Mouse (Mus musculus) forebrain, embryonic 10.5 days (tissue): Measurements from ENCODE around the gene Amtn. TPM values are rescaled to one million over a fixed set of nuclear protein-coding genes. Genes with fewer than 3 reads are reported as not detected.
"Not testable (repeated sequence)": the region's sequence is repeated elsewhere in the genome, so short reads cannot be mapped to it uniquely, and the experiment has no call there.

Experiments used
- DNase-seq: peaks from one replicate; pipeline ENCODE4 v3.0.0-alpha.2; 2017; ENCODE audit warnings: low spot score; ENCODE audit errors: extremely low spot score
- H3K27ac ChIP-seq: fragments of 300-500 bp; sonication (generic); 2 replicates; pipeline ENCODE4 v1.5.1; 2016; ENCODE audit warnings: mild to moderate bottlenecking
- H3K27me3 ChIP-seq: fragments of 300-500 bp; sonication (generic); 2 replicates; pipeline ENCODE4 v1.6.1; 2016; ENCODE audit warnings: mild to moderate bottlenecking; ENCODE audit not compliant: poor library complexity, severe bottlenecking
- H3K36me3 ChIP-seq: fragments of 300-500 bp; sonication (generic); replicated peaks from 2 replicates; pipeline ENCODE4 v1.6.1; 2016; ENCODE audit warnings: mild to moderate bottlenecking, moderate library complexity
- H3K4me1 ChIP-seq: fragments of 300-500 bp; sonication (generic); 2 replicates; pipeline ENCODE4 v1.6.1; 2016
- H3K4me3 ChIP-seq: fragments of 300-500 bp; sonication (generic); 2 replicates; pipeline ENCODE4 v1.5.1; 2016; ENCODE audit warnings: mild to moderate bottlenecking, moderate library complexity
- H3K9me3 ChIP-seq: fragments of 300-500 bp; sonication (generic); 2 replicates; pipeline ENCODE4 v1.6.1; 2016; ENCODE audit warnings: mild to moderate bottlenecking, moderate library complexity
- WGBS: fragments of 180-500 bp; shearing (Covaris S2); methylation state at CpG from one replicate; pipeline ENCODE4 v1.1.7; 2016; 5-methylcytosine and 5-hydroxymethylcytosine counted together
- polyA plus RNA-seq: library from polyadenylated mRNA; unstranded; fragments of >200 nt; fragmentation: Nextera tagmentation; extraction: Ambion mirVana; gene quantifications from 2 replicates; pipeline ENCODE4 v1.2.1, GENCODE M21; 2016

The Amtn gene
- not detected in 2 replicates for polyA plus RNA-seq

DNA sequence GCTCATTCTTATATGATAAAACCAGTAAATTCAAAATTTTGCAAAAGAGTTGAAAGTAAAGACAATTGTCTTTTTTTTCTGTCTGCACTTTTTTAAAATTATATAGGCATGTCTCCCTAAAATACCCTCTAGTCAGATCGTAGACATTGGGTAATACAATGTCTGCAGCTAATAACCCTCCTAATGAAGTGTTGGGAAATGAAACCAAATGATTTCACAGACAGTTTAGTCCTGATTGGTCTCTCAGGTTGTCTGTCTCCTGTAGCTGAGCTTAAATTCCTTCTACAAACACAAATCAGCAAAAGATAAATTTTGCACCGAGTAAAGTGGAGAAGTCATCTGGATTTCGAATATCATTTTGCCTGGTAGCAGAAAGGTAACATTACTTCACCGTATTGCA, at the start of gene Amtn:
Amtn (plus strand) TSS at position 301 of the 400 bp plus-strand sequence.
- Histone ChIP-seq H3K27ac (no peak within 1 kb of the TSS), H3K9me3 (no peaks in the 10 kb centered on the region), H3K4me1 (no peaks in the 10 kb centered on the region), H3K36me3 (no peaks in the 10 kb centered on the region), H3K27me3 (no peaks in the 10 kb centered on the region), H3K4me3 (no peak within 1 kb of the TSS)
- 91% methylated on average over 4 of the region's 4 CpGs for WGBS
- DNase-seq, result no peak

DNA sequence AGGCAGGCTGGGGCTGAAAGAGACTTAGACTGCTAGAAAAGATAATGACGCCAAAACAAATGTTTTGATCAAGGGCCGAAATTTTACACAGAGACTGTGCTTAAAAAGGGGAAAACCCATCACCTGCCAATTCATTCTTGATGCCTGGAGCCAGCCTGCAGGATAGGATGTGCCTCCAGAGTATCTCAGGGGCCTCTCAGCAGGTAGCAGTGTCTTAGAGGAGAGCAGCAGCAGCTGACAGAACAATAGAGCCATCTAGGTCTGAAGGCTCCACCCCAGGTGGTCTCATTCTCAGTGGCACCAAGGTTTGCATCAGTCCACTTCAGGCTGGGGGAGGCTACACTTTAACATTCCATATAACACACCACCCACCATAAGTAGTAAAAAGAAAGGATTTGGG, 27.4 kb upstream of the Amtn start:
- H3K9me3 ChIP-seq, H3K4me3 ChIP-seq, DNase-seq, H3K27ac ChIP-seq, H3K4me1 ChIP-seq, H3K27me3 ChIP-seq, H3K36me3 ChIP-seq: not testable (repeated sequence)
- WGBS, result 52% methylated on average over 2 of the region's 2 CpGs

- H3K4me3 ChIP-seq, result no peak overlapping the region
- H3K36me3 ChIP-seq, result no peaks in the 10 kb centered on the region
- peak; percentile 23 for DNase-seq
- H3K27ac ChIP-seq, result no peak overlapping the region
- no peaks in the 10 kb centered on the region for H3K4me1 ChIP-seq
- 2% methylated on average over 4 of the region's 5 CpGs for WGBS
- H3K9me3 ChIP-seq, result no peaks in the 10 kb centered on the region
- H3K27me3 ChIP-seq, result no peaks in the 10 kb centered on the region
Measured at GRCm38 (mm10) chr5:88364768-88365167, 11.1 kb upstream of the Amtn start.

DNA sequence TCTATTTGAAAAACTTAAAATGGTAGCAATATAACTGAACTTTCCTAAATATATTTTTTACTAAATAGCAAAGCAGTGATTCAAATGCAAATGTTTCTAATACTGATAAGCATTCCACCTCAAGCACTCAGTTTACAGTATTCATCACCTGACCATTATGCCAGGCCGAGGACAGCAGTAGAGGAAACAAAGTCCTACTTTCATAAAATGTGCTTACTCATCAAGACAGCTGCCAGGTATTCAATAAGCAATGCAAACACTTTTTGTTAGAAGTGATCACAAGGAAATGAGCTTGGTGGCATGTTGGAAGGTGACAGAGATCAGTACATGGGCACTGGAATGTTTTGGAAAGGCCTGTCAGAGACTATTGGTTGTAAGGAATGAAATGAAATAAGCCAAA, 9.0 kb upstream of the Amtn start:
- 82% methylated on average over 1 of the region's 1 CpGs for WGBS
- Histone ChIP-seq H3K36me3 (no peaks in the 10 kb centered on the region), H3K4me1 (no peaks in the 10 kb centered on the region), H3K4me3 (no peak overlapping the region), H3K9me3 (no peaks in the 10 kb centered on the region), H3K27ac (no peak overlapping the region), H3K27me3 (no peaks in the 10 kb centered on the region)
- DNase-seq, result no peak

DNA sequence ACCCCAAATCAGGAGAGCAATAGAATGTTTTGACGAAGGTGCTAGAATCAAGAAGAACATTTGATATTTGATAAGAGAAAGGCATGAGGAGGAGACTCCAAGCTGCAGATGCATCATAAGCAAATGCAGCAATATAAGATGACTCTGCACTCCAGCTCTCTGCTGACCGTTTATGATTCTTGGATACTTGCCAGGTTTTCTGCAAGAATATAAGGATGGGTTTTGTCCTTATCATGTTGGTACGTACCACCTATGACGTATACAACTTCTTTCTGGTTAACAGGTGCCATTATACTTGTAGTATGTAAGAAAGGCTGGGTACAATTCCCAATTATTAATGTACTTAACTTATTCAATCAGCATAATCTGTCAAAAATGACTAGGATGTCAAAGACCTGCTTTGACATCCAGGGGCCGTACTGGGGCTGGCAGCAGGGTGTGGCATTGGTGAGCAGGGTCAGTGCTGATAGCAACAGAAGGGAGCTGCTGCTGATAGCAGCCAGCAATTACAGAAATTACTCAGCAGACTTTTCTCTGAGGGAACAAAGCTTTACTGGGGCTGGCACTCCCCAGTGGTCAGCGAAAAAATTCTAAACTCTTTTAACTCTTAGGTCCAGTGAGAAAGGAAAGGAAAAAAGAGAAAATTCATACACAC, 5.2 kb upstream of the Amtn start:
- WGBS, result 86% methylated on average over 6 of the region's 6 CpGs
- Histone ChIP-seq H3K27me3 (no peaks in the 10 kb centered on the region), H3K4me3 (no peak overlapping the region), H3K27ac (no peak overlapping the region), H3K36me3 (no peaks in the 10 kb centered on the region), H3K9me3 (no peaks in the 10 kb centered on the region), H3K4me1 (no peaks in the 10 kb centered on the region)
- DNase-seq, result no peak

DNA sequence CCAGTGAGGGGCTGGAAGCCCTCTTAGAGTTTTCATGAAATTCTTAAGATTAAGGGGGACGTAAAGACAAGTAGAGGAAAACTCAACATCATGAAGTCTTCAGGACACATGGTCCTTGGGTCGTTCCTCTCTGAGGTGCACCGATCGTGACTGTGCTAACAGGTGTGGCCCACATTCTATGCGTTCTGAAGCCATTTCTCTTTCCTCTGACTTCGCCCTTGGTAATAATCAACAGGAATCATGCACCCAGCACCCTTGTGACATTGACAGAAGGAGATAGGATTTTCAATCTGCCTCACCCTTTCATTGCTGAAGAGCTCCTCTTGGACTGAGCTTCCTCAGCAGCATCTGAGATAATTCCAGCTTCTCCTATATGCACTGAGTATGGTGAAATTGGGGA, 3.3 kb upstream of the Amtn start:
- WGBS, result 86% methylated on average over 6 of the region's 6 CpGs
- no peak for DNase-seq
- H3K27me3 ChIP-seq, result no peaks in the 10 kb centered on the region
- no peak overlapping the region for H3K27ac ChIP-seq
- no peaks in the 10 kb centered on the region for H3K36me3 ChIP-seq
- H3K4me1 ChIP-seq, result no peaks in the 10 kb centered on the region
- no peak overlapping the region for H3K4me3 ChIP-seq
- no peaks in the 10 kb centered on the region for H3K9me3 ChIP-seq

DNA sequence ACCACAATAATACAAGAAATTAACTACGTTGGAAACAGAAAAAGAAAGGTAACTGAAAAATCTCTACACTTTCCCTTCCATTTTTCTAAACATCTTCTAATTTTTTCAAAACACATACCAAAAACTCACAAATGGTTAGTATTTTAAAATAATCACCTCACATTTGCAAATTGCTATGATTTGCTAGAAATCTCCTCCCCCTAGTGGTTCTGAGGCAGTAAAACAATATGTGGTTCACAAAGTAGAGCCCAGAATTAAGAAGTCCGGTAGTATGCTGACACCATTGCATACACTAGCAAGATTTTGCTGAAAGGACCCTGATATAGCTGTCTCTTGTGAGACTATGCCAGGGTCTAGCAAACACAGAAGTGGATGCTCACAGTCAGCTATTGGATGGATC, 16.1 kb downstream of the Amtn start:
- not testable (repeated sequence) for DNase-seq, H3K36me3 ChIP-seq, H3K27ac ChIP-seq, H3K4me3 ChIP-seq, H3K4me1 ChIP-seq, H3K9me3 ChIP-seq, H3K27me3 ChIP-seq
- 86% methylated on average over 2 of the region's 2 CpGs for WGBS

DNA sequence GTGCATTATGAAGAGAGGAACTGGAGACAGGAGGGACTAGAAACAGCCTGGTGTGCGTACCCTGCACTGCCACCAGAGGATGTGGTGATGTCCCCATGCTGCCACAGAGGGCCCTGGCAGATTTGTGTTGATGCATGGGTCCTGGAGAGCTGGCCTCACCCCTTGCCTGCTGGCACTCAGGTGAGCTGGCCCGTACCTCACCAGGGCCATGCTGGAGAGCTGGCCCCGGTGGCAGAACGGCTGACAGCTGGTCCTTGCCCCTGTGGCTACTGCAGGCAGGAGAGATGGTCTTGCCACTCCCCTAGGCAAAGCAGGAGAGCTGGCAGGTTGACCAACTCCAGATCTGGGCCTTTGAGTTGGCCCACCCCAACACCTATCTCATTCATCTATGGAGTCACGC, 22.7 kb downstream of the Amtn start:
- Histone ChIP-seq H3K4me3 (no peak overlapping the region), H3K27ac (peak overlapping the region; percentile 35; the same call in 1 of the 2 replicates), H3K4me1 (0 out of 2 replicates have a peak, but pooled peaks cover 5% of the 10 kb centered on the region), H3K27me3 (no peaks in the 10 kb centered on the region), H3K36me3 (no peaks in the 10 kb centered on the region), H3K9me3 (no peaks in the 10 kb centered on the region)
- DNase-seq, result no peak
- 76% methylated on average over 5 of the region's 5 CpGs for WGBS

GRCm38 (mm10) chr5:88399849-88400248, 23.9 kb downstream of the Amtn start:
- no peaks in the 10 kb centered on the region for H3K36me3 ChIP-seq
- 0 out of 2 replicates have a peak, but pooled peaks cover 5% of the 10 kb centered on the region for H3K4me1 ChIP-seq
- peak; percentile 77 for DNase-seq
- H3K4me3 ChIP-seq, result no peak overlapping the region
- H3K9me3 ChIP-seq, result no peaks in the 10 kb centered on the region
- no peak overlapping the region for H3K27ac ChIP-seq
- 17% methylated on average over 6 of the region's 6 CpGs for WGBS
- no peaks in the 10 kb centered on the region for H3K27me3 ChIP-seq

- H3K27ac ChIP-seq, result no peak overlapping the region
- H3K4me1 ChIP-seq, result 0 out of 2 replicates have a peak, but pooled peaks cover 5% of the 10 kb centered on the region
- H3K9me3 ChIP-seq, result no peaks in the 10 kb centered on the region
- no peaks in the 10 kb centered on the region for H3K27me3 ChIP-seq
- no peaks in the 10 kb centered on the region for H3K36me3 ChIP-seq
- no peak overlapping the region for H3K4me3 ChIP-seq
- no peak for DNase-seq
- 89% methylated on average over 3 of the region's 3 CpGs for WGBS
Measured at GRCm38 (mm10) chr5:88401464-88401863, 25.6 kb downstream of the Amtn start.

DNA sequence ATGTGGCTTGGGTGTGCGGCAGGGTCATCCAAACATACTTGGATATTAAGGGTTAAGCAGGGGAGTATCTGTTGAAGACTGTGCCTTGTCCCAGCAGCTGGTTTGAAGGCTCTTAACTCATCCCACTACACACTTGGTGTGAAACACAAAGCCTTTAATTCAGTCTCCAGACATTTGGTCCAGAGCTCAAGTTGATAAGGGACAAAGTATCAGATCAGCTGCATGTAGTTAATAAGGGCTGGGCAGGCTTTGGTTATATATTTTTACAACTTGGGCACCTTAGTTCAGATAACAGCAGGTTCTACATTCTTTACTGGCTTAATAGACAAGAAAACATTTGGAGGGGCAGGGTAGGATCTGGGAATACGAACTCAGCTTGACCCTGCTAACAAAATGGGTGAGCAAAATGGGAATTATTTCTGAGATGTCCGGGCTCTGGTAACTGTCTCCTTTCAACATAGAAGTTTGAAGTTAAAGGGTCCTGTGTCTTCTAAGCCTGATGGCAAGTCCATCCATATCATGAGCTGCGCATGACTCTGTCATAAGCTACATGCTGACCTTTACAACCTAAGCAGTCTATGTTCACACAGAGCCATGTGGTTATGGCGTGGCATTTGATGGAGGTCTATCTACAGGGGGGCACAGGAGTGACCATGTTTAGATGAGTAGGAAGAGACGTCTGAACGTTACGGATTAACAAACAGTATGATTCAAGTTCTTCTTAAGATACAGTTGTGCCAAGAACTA, 44.6 kb downstream of the Amtn start:
- DNase-seq, result no peak
- Histone ChIP-seq H3K36me3 (no peaks in the 10 kb centered on the region), H3K27ac (no peak overlapping the region), H3K4me1 (no peaks in the 10 kb centered on the region), H3K9me3 (no peaks in the 10 kb centered on the region), H3K27me3 (no peaks in the 10 kb centered on the region), H3K4me3 (no peak overlapping the region)
- WGBS, result 93% methylated on average over 8 of the region's 8 CpGs

- H3K27ac ChIP-seq, H3K4me3 ChIP-seq, H3K4me1 ChIP-seq, DNase-seq, H3K27me3 ChIP-seq, H3K9me3 ChIP-seq, H3K36me3 ChIP-seq: not testable (repeated sequence)
- 70% methylated on average over 2 of the region's 2 CpGs for WGBS
Measured at GRCm38 (mm10) chr5:88424892-88425291, 49.0 kb downstream of the Amtn start.

DNA sequence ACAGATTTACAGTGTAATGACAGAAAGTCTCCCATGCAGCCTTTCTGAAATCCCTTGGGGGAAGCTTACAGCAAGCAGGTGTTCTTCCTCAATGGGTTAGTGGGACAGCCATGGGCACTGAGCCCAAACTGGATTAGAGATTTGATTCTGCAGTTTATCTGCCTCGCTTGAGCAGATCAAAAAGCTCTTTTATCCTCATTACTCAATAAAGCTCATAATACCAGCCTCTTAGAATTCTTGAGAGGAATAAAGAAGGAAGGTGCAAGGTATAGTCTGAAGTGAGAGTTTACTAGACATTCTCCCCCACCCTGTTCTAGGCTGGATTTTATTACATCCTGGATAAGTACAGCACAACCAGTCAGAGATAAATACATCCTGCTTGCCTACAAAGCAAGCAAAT, 50.8 kb downstream of the Amtn start:
- Histone ChIP-seq H3K4me3 (no peak overlapping the region), H3K36me3 (no peaks in the 10 kb centered on the region), H3K4me1 (peaks cover 6% of the 10 kb centered on the region), H3K9me3 (no peaks in the 10 kb centered on the region), H3K27me3 (no peaks in the 10 kb centered on the region), H3K27ac (no peak overlapping the region)
- WGBS, result 54% methylated on average over 1 of the region's 1 CpGs
- DNase-seq, result no peak
